Comparison of ENCODE assay signal across 26 mouse cellular contexts in genomic region chr11:28869129-28869528, GRCm38 (mm10). TPM values are rescaled to one million over a fixed set of nuclear protein-coding genes. Genes with fewer than 3 reads are reported as not detected.
DNase-seq lines count a peak whose midpoint lies in the region; ATAC-seq and TF ChIP-seq lines count a peak whose summit lies in the region.
"Had no signal": no experiment of that assay in that cellular context is flagged by ENCODE, and none has a peak within 500 bp of the region (broad histone marks: within the 10 kb centered on the region; RNA-seq: fewer than 3 reads in every experiment).

No protein-coding gene starts in this region.

- TF ChIP-seq CTCF in brain, embryonic 14.5 days (IDR thresholded peaks at IDR 0.05; ENCODE audit: borderline replicate concordance, extremely low read depth, insufficient read depth, insufficient read length) = no peak
- TF ChIP-seq CTCF in liver, postnatal 0 days (IDR thresholded peaks at IDR 0.05; ENCODE audit: low read depth) = no peak

- ATAC-seq in limb, embryonic 11.5 days (ENCODE audit: insufficient number of reproducible peaks, low FRiP score, low TSS enrichment, low read depth) = 0 out of 2 replicates have a peak, but pooled peaks have one; percentile 67
- ATAC-seq in embryonic facial prominence, embryonic 12.5 days (ENCODE audit: insufficient number of reproducible peaks, insufficient read depth, low FRiP score, low TSS enrichment) = no peak
- no peak for ATAC-seq in liver, postnatal 0 days
- no peak for ATAC-seq in frontal cortex, adult (ENCODE audit: low TSS enrichment)
- no peak for ATAC-seq in monocyte, adult 5-6 weeks (replicated peaks; ENCODE audit: insufficient number of reproducible peaks, low FRiP score, low TSS enrichment, poor library complexity, severe bottlenecking)
- ATAC-seq: hindbrain, embryonic 16.5 days had no signal

- DNase-seq in limb, embryonic 11.5 days (ENCODE audit: low spot score) = peak; percentile 43
- DNase-seq in limb, embryonic 10.5 days (ENCODE audit: low spot score) = no peak
- peak; percentile 24 for DNase-seq in brain, embryonic 14.5 days (ENCODE audit: low read depth)
- no peak for DNase-seq in liver, postnatal 0 days
- DNase-seq: adrenal gland, postnatal 36 days; cerebellum, adult 2 months; cerebellum, postnatal 25 days; gastrocnemius, postnatal 36 days; heart, postnatal 10 days; kidney, adult 18-20 months; layer of hippocampus, postnatal 36 days; lung, postnatal 36 days; thymus, adult 2 months; thymus, postnatal 36 days had no signal

- no peak for TF ChIP-seq POLR2A in brain, embryonic 14.5 days (IDR thresholded peaks at IDR 0.05; ENCODE audit: borderline replicate concordance, extremely low read depth, insufficient read depth, insufficient read length, poor library complexity, severe bottlenecking)

- no peak overlapping the region for H3K4me2 ChIP-seq in limb, embryonic 11.5 days (ENCODE audit: low read depth, severe bottlenecking)
- no peak overlapping the region for H3K4me2 ChIP-seq in embryonic facial prominence, embryonic 12.5 days (replicated peaks)
- H3K4me2 ChIP-seq in liver, postnatal 0 days (ENCODE audit: low read depth, low read length) = no peak overlapping the region
- H3K4me2 ChIP-seq: forebrain, embryonic 12.5 days; heart, embryonic 13.5 days; limb, embryonic 12.5 days; midbrain, embryonic 12.5 days had no signal

- TF ChIP-seq EP300 in liver, postnatal 0 days (IDR thresholded peaks at IDR 0.05; ENCODE audit: low read depth) = no peak

- H3K9me3 ChIP-seq in limb, embryonic 11.5 days (ENCODE audit: control insufficient read depth, low read length) = no peaks in the 10 kb centered on the region
- H3K9me3 ChIP-seq in limb, embryonic 10.5 days (replicated peaks) = no peaks in the 10 kb centered on the region
- H3K9me3 ChIP-seq in embryonic facial prominence, embryonic 12.5 days = no peaks in the 10 kb centered on the region
- no peaks in the 10 kb centered on the region for H3K9me3 ChIP-seq in liver, postnatal 0 days (ENCODE audit: low read length)
- H3K9me3 ChIP-seq: forebrain, embryonic 12.5 days; G1E; heart, embryonic 13.5 days; limb, embryonic 12.5 days; midbrain, embryonic 12.5 days had no signal

- H3K9ac ChIP-seq in limb, embryonic 11.5 days (ENCODE audit: low read length) = no peak overlapping the region
- H3K9ac ChIP-seq in embryonic facial prominence, embryonic 12.5 days = no peak overlapping the region
- no peak overlapping the region for H3K9ac ChIP-seq in liver, postnatal 0 days (replicated peaks)
- H3K9ac ChIP-seq: forebrain, embryonic 12.5 days; heart, embryonic 13.5 days; limb, embryonic 12.5 days; midbrain, embryonic 12.5 days had no signal

- WGBS in limb, embryonic 11.5 days = 28% methylated on average over 2 of the region's 2 CpGs
- 39% methylated on average over 2 of the region's 2 CpGs for WGBS in limb, embryonic 10.5 days
- 19% methylated on average over 2 of the region's 2 CpGs for WGBS in embryonic facial prominence, embryonic 12.5 days
- 83% methylated on average over 2 of the region's 2 CpGs for WGBS in liver, postnatal 0 days (ENCODE audit: insufficient replicate concordance)

- H3K4me1 ChIP-seq in limb, embryonic 11.5 days (ENCODE audit: control insufficient read depth, insufficient read depth, low read length) = no peaks in the 10 kb centered on the region
- H3K4me1 ChIP-seq in limb, embryonic 10.5 days = peaks cover 16% of the 10 kb centered on the region
- H3K4me1 ChIP-seq in embryonic facial prominence, embryonic 12.5 days = peaks cover 6% of the 10 kb centered on the region; the same call in 1 of the 2 replicates
- no peaks in the 10 kb centered on the region for H3K4me1 ChIP-seq in liver, postnatal 0 days (ENCODE audit: insufficient read depth)
- H3K4me1 ChIP-seq: forebrain, embryonic 12.5 days; heart, embryonic 13.5 days; midbrain, embryonic 12.5 days had no signal

- no peak overlapping the region for H3K27ac ChIP-seq in limb, embryonic 11.5 days (replicated peaks; ENCODE audit: low read depth, low read length)
- no peak overlapping the region for H3K27ac ChIP-seq in limb, embryonic 10.5 days
- H3K27ac ChIP-seq in embryonic facial prominence, embryonic 12.5 days = peak overlapping the region; percentile 26; the same call in 1 of the 2 replicates
- H3K27ac ChIP-seq in liver, postnatal 0 days (ENCODE audit: low read depth) = no peak overlapping the region
- H3K27ac ChIP-seq: forebrain, embryonic 12.5 days; heart, embryonic 13.5 days; limb, embryonic 12.5 days; midbrain, embryonic 12.5 days had no signal

- H3K27me3 ChIP-seq in limb, embryonic 11.5 days (ENCODE audit: control insufficient read depth, insufficient read depth, low read length) = no peaks in the 10 kb centered on the region
- no peaks in the 10 kb centered on the region for H3K27me3 ChIP-seq in limb, embryonic 10.5 days (ENCODE audit: low read depth, poor library complexity, severe bottlenecking)
- H3K27me3 ChIP-seq in embryonic facial prominence, embryonic 12.5 days = no peaks in the 10 kb centered on the region
- no peaks in the 10 kb centered on the region for H3K27me3 ChIP-seq in liver, postnatal 0 days (ENCODE audit: insufficient read depth, low read length)
- H3K27me3 ChIP-seq: forebrain, embryonic 12.5 days; heart, embryonic 13.5 days; limb, embryonic 12.5 days; midbrain, embryonic 12.5 days had no signal

- H3K4me3 ChIP-seq in limb, embryonic 11.5 days (ENCODE audit: low read depth, low read length) = no peak overlapping the region
- no peak overlapping the region for H3K4me3 ChIP-seq in limb, embryonic 10.5 days
- no peak overlapping the region for H3K4me3 ChIP-seq in embryonic facial prominence, embryonic 12.5 days
- no peak overlapping the region for H3K4me3 ChIP-seq in liver, postnatal 0 days (ENCODE audit: low read depth, low read length)
- H3K4me3 ChIP-seq: erythroblast, embryonic 14.5 days; forebrain, embryonic 12.5 days; heart, embryonic 13.5 days; limb, embryonic 12.5 days; midbrain, embryonic 12.5 days had no signal

- H3K36me3 ChIP-seq in limb, embryonic 11.5 days (ENCODE audit: control insufficient read depth, insufficient read depth, low read length) = no peaks in the 10 kb centered on the region
- no peaks in the 10 kb centered on the region for H3K36me3 ChIP-seq in limb, embryonic 10.5 days
- H3K36me3 ChIP-seq in embryonic facial prominence, embryonic 12.5 days = no peaks in the 10 kb centered on the region
- H3K36me3 ChIP-seq in liver, postnatal 0 days (replicated peaks; ENCODE audit: insufficient read depth, low read length) = no peaks in the 10 kb centered on the region
- H3K36me3 ChIP-seq: forebrain, embryonic 12.5 days; G1E; heart, embryonic 13.5 days; limb, embryonic 12.5 days; midbrain, embryonic 12.5 days had no signal

RNA-seq across cellular contexts. Expression of gene Efemp1, which starts 16.1 kb away (rescaled TPM):
- polyA plus RNA-seq in limb, embryonic 11.5 days (2014; fragmentation: Nextera tagmentation; extraction: Ambion mirVana) = 7.9 and 12.7 TPM in 2 replicates
- 4.9 and 5.0 TPM in 2 replicates for polyA plus RNA-seq in limb, embryonic 10.5 days (2016; fragmentation: Nextera tagmentation; extraction: Ambion mirVana)
- 4.6 and 6.0 TPM in 2 replicates for polyA plus RNA-seq in brain, embryonic 14.5 days (2012; rRNA removed)
- polyA plus RNA-seq in embryonic facial prominence, embryonic 12.5 days (2016; fragmentation: Nextera tagmentation; extraction: Ambion mirVana) = 52.7 and 58.8 TPM in 2 replicates
- polyA plus RNA-seq in liver, postnatal 0 days (2015; fragmentation: Nextera tagmentation; extraction: Ambion mirVana) = 2.3 and 2.5 TPM in 2 replicates
- not detected in 3 replicates for total RNA-seq in monocyte, adult 5-6 weeks (2017)
- total RNA-seq: hematopoietic stem cell, adult 5-6 weeks; megakaryocyte, adult 5-6 weeks had no signal
- polyA plus RNA-seq: erythroblast, embryonic 14.5 days; G1E had no signal

Comparison
In these comparisons a context has a peak if more than half of its experiments do, and no peak if none do; other contexts are left out.
1. DNase-seq: peak in limb, embryonic 11.5 days (single experiment) and brain, embryonic 14.5 days (single experiment); none in limb, embryonic 10.5 days (single experiment) and liver, postnatal 0 days (single experiment).